8 mouse cellular contexts compared by ENCODE assay signal in genomic region chr11:68947542-68947993, GRCm38 (mm10). TPM values are rescaled to one million over a fixed set of nuclear protein-coding genes. Genes with fewer than 3 reads are reported as not detected.
A peak's percentile ranks its signal among the peaks of the same experiment; 100 is the strongest.
DNase-seq lines count a peak whose midpoint lies in the region; ATAC-seq and TF ChIP-seq lines count a peak whose summit lies in the region.

No protein-coding gene starts in this region.

- 6% methylated on average over 12 of the region's 12 CpGs for WGBS in embryonic facial prominence, embryonic 13.5 days
- WGBS in limb, embryonic 14.5 days: 6% methylated on average over 12 of the region's 12 CpGs
- 6% methylated on average over 12 of the region's 12 CpGs for WGBS in stomach, embryonic 16.5 days
- WGBS in lung, adult 2 months: 47% methylated on average over 12 of the region's 12 CpGs
- WGBS in lung, postnatal 0 days: 27% methylated on average over 12 of the region's 12 CpGs

- TF ChIP-seq EP300 in lung, postnatal 0 days (IDR thresholded peaks at IDR 0.05): no peak

- no peak for ATAC-seq in embryonic facial prominence, embryonic 13.5 days (ENCODE audit: insufficient number of reproducible peaks, insufficient read depth, low FRiP score, low TSS enrichment, low read depth)
- ATAC-seq in limb, embryonic 14.5 days (ENCODE audit: low FRiP score, low read depth): no peak
- ATAC-seq in stomach, embryonic 16.5 days (ENCODE audit: insufficient read depth, low FRiP score): no peak
- no peak for ATAC-seq in lung, postnatal 0 days

- 0 out of 2 replicates have a peak overlapping the region, but pooled peaks have one; percentile 37 for H3K9ac ChIP-seq in embryonic facial prominence, embryonic 13.5 days
- no peak overlapping the region for H3K9ac ChIP-seq in limb, embryonic 14.5 days (ENCODE audit: low read depth, low read length, severe bottlenecking)
- 0 out of 2 replicates have a peak overlapping the region, but pooled peaks have one; percentile 4 for H3K9ac ChIP-seq in stomach, embryonic 16.5 days (ENCODE audit: low read length)
- no peak overlapping the region for H3K9ac ChIP-seq in lung, postnatal 0 days (replicated peaks; ENCODE audit: low read depth)

- peak overlapping the region; percentile 48 for H3K4me3 ChIP-seq in left cerebral cortex, adult 2 months
- no peak overlapping the region; the same call in 1 of the 2 replicates for H3K4me3 ChIP-seq in embryonic facial prominence, embryonic 13.5 days
- no peak overlapping the region; the same call in 1 of the 2 replicates for H3K4me3 ChIP-seq in limb, embryonic 14.5 days (replicated peaks; ENCODE audit: low read length)
- H3K4me3 ChIP-seq in stomach, embryonic 16.5 days (replicated peaks; ENCODE audit: low read length): 0 out of 2 replicates have a peak overlapping the region, but pooled peaks have one; percentile 1
- no peak overlapping the region for H3K4me3 ChIP-seq in lung, adult 2 months (replicated peaks; ENCODE audit: extremely low read depth, low read depth, low read length)
- no peak overlapping the region for H3K4me3 ChIP-seq in lung, postnatal 0 days (ENCODE audit: low read depth, low read length)

- intact Hi-C loops in left cerebral cortex, adult 2 months (cut with DNase I): no loop called here

- DNase-seq in left cerebral cortex, adult 2 months (ENCODE audit: extremely low spot score in 1 of 2, low spot score in 2 of 2): no peak
- DNase-seq in left cerebral cortex, adult 11 months (ENCODE audit: low spot score): no peak
- no peak for DNase-seq in limb, embryonic 14.5 days (ENCODE audit: low spot score)
- DNase-seq in urinary bladder, adult 2 months (ENCODE audit: low spot score): no peak
- DNase-seq in lung, adult 2 months: no peak
- DNase-seq in lung, postnatal 0 days (ENCODE audit: low spot score): no peak

- no peak for TF ChIP-seq POLR2A in limb, embryonic 14.5 days (IDR thresholded peaks at IDR 0.05; ENCODE audit: borderline replicate concordance, extremely low read depth, insufficient read depth, insufficient read length)
- no peak for TF ChIP-seq POLR2A in lung, adult 2 months (IDR thresholded peaks at IDR 0.05; ENCODE audit: borderline replicate concordance, extremely low read depth, low read depth, low read length)

- no peak for TF ChIP-seq CTCF in left cerebral cortex, adult 2 months (IDR thresholded peaks at IDR 0.05)
- TF ChIP-seq CTCF in lung, adult 2 months (IDR thresholded peaks at IDR 0.05; ENCODE audit: insufficient read depth, low read length): no peak
- TF ChIP-seq CTCF in lung, postnatal 0 days (IDR thresholded peaks at IDR 0.05): no peak

- peaks cover 15% of the 10 kb centered on the region for H3K4me1 ChIP-seq in embryonic facial prominence, embryonic 13.5 days
- no peaks in the 10 kb centered on the region for H3K4me1 ChIP-seq in limb, embryonic 14.5 days (ENCODE audit: control insufficient read depth, insufficient read depth, low read length)
- peaks cover 6% of the 10 kb centered on the region for H3K4me1 ChIP-seq in stomach, embryonic 16.5 days (ENCODE audit: control insufficient read depth, insufficient read depth, low read length)
- H3K4me1 ChIP-seq in lung, adult 2 months (ENCODE audit: control insufficient read depth, insufficient read depth, low read length): no peaks in the 10 kb centered on the region; the same call in 1 of the 2 replicates
- H3K4me1 ChIP-seq in lung, postnatal 0 days (ENCODE audit: insufficient read depth, low read depth, low read length): no peaks in the 10 kb centered on the region

- peak overlapping the region; percentile 83 for H3K27ac ChIP-seq in left cerebral cortex, adult 2 months
- H3K27ac ChIP-seq in embryonic facial prominence, embryonic 13.5 days: no peak overlapping the region
- H3K27ac ChIP-seq in limb, embryonic 14.5 days (replicated peaks; ENCODE audit: low read depth, low read length): no peak overlapping the region
- no peak overlapping the region for H3K27ac ChIP-seq in stomach, embryonic 16.5 days (ENCODE audit: low read length)
- no peak overlapping the region for H3K27ac ChIP-seq in lung, postnatal 0 days (ENCODE audit: low read length)

- no peaks in the 10 kb centered on the region for H3K36me3 ChIP-seq in embryonic facial prominence, embryonic 13.5 days
- no peaks in the 10 kb centered on the region for H3K36me3 ChIP-seq in limb, embryonic 14.5 days (ENCODE audit: control insufficient read depth, insufficient read depth, low read length)
- H3K36me3 ChIP-seq in stomach, embryonic 16.5 days (ENCODE audit: control insufficient read depth, insufficient read depth, low read length): no peaks in the 10 kb centered on the region
- no peaks in the 10 kb centered on the region; the same call in 1 of the 2 replicates for H3K36me3 ChIP-seq in lung, postnatal 0 days (ENCODE audit: insufficient read depth, low read length)

- no peaks in the 10 kb centered on the region for H3K9me3 ChIP-seq in embryonic facial prominence, embryonic 13.5 days
- H3K9me3 ChIP-seq in limb, embryonic 14.5 days (ENCODE audit: control insufficient read depth, low read length): no peaks in the 10 kb centered on the region
- no peaks in the 10 kb centered on the region for H3K9me3 ChIP-seq in stomach, embryonic 16.5 days (replicated peaks; ENCODE audit: control insufficient read depth, low read length)
- H3K9me3 ChIP-seq in lung, postnatal 0 days (ENCODE audit: low read length): no peaks in the 10 kb centered on the region

- peaks cover 28% of the 10 kb centered on the region for H3K27me3 ChIP-seq in embryonic facial prominence, embryonic 13.5 days
- no peaks in the 10 kb centered on the region for H3K27me3 ChIP-seq in limb, embryonic 14.5 days (ENCODE audit: control insufficient read depth, insufficient read depth, low read length)
- peaks cover 8% of the 10 kb centered on the region for H3K27me3 ChIP-seq in stomach, embryonic 16.5 days (ENCODE audit: control insufficient read depth, insufficient read depth, low read length)
- no peaks in the 10 kb centered on the region for H3K27me3 ChIP-seq in lung, postnatal 0 days (replicated peaks; ENCODE audit: insufficient read depth, low read length)

- H3K4me2 ChIP-seq in embryonic facial prominence, embryonic 13.5 days: peak overlapping the region; percentile 48
- H3K4me2 ChIP-seq in limb, embryonic 14.5 days (replicated peaks; ENCODE audit: low read depth, low read length, severe bottlenecking): 0 out of 2 replicates have a peak overlapping the region, but pooled peaks have one; percentile 21
- peak overlapping the region; percentile 46; the same call in 1 of the 2 replicates for H3K4me2 ChIP-seq in stomach, embryonic 16.5 days (ENCODE audit: low read depth, low read length)
- H3K4me2 ChIP-seq in lung, postnatal 0 days (replicated peaks; ENCODE audit: low read depth, low read length): no peak overlapping the region

RNA-seq across cellular contexts. Expression of gene Arhgef15, which starts 9.7 kb away (rescaled TPM):
- total RNA-seq in left cerebral cortex, adult 2 months (2021): 10 to 100 TPM; 22.4 to 22.6 TPM
- polyA plus RNA-seq in embryonic facial prominence, embryonic 13.5 days (2015; fragmentation: Nextera tagmentation; extraction: Ambion mirVana): 6.7 and 7.2 TPM in 2 replicates
- polyA plus RNA-seq in limb, embryonic 14.5 days (2012; rRNA removed): 12.3 and 23.7 TPM in 2 replicates
- polyA plus RNA-seq in limb, embryonic 14.5 days (2014; fragmentation: Nextera tagmentation; extraction: Ambion mirVana): 5.3 and 6.6 TPM in 2 replicates
- 9.6 and 10.3 TPM in 2 replicates for polyA plus RNA-seq in stomach, embryonic 16.5 days (2015; fragmentation: Nextera tagmentation; extraction: Ambion mirVana)
- polyA plus RNA-seq in urinary bladder, adult 2 months (2012; rRNA removed): 7.9 and 10.6 TPM in 2 replicates
- 359 and 419 TPM in 2 replicates for polyA plus RNA-seq in lung, adult 2 months (2012; rRNA removed)
- 24.2 and 30.7 TPM in 2 replicates for polyA plus RNA-seq in lung, postnatal 0 days (2015; fragmentation: Nextera tagmentation; extraction: Ambion mirVana)

RNA-seq across cellular contexts. Expression of gene Slc25a35, which starts 20.4 kb away (rescaled TPM):
- 1 to 10 TPM; 5.0 to 5.2 TPM for total RNA-seq in left cerebral cortex, adult 2 months (2021)
- polyA plus RNA-seq in embryonic facial prominence, embryonic 13.5 days (2015; fragmentation: Nextera tagmentation; extraction: Ambion mirVana): 4.7 and 4.9 TPM in 2 replicates
- 4.7 and 6.9 TPM in 2 replicates for polyA plus RNA-seq in limb, embryonic 14.5 days (2012; rRNA removed)
- polyA plus RNA-seq in limb, embryonic 14.5 days (2014; fragmentation: Nextera tagmentation; extraction: Ambion mirVana): 2.8 TPM in 2 replicates
- polyA plus RNA-seq in stomach, embryonic 16.5 days (2015; fragmentation: Nextera tagmentation; extraction: Ambion mirVana): 5.2 and 6.3 TPM in 2 replicates
- polyA plus RNA-seq in urinary bladder, adult 2 months (2012; rRNA removed): 27.3 and 32.4 TPM in 2 replicates
- 34.0 and 40.4 TPM in 2 replicates for polyA plus RNA-seq in lung, adult 2 months (2012; rRNA removed)
- 4.3 and 5.5 TPM in 2 replicates for polyA plus RNA-seq in lung, postnatal 0 days (2015; fragmentation: Nextera tagmentation; extraction: Ambion mirVana)

RNA-seq across cellular contexts. Expression of gene Odf4, which starts 20.7 kb away (rescaled TPM):
- total RNA-seq in left cerebral cortex, adult 2 months (2021): under 1 TPM; 0.44 to 0.95 TPM
- polyA plus RNA-seq in embryonic facial prominence, embryonic 13.5 days (2015; fragmentation: Nextera tagmentation; extraction: Ambion mirVana): not detected in 2 replicates
- polyA plus RNA-seq in limb, embryonic 14.5 days (2012; rRNA removed): 0.09 TPM in 1 of 2 replicates, not detected in the other
- not detected in 2 replicates for polyA plus RNA-seq in limb, embryonic 14.5 days (2014; fragmentation: Nextera tagmentation; extraction: Ambion mirVana)
- 0.30 TPM in 1 of 2 replicates, not detected in the other for polyA plus RNA-seq in stomach, embryonic 16.5 days (2015; fragmentation: Nextera tagmentation; extraction: Ambion mirVana)
- polyA plus RNA-seq in urinary bladder, adult 2 months (2012; rRNA removed): not detected in 2 replicates
- 0.19 and 0.25 TPM in 2 replicates for polyA plus RNA-seq in lung, adult 2 months (2012; rRNA removed)
- polyA plus RNA-seq in lung, postnatal 0 days (2015; fragmentation: Nextera tagmentation; extraction: Ambion mirVana): not detected in 2 replicates

RNA-seq across cellular contexts. Expression of gene Rangrf, which starts 27.4 kb away (rescaled TPM):
- 10 to 100 TPM; 15.7 to 17.0 TPM for total RNA-seq in left cerebral cortex, adult 2 months (2021)
- polyA plus RNA-seq in embryonic facial prominence, embryonic 13.5 days (2015; fragmentation: Nextera tagmentation; extraction: Ambion mirVana): 50.1 and 59.3 TPM in 2 replicates
- polyA plus RNA-seq in limb, embryonic 14.5 days (2012; rRNA removed): 42.8 and 46.7 TPM in 2 replicates
- polyA plus RNA-seq in limb, embryonic 14.5 days (2014; fragmentation: Nextera tagmentation; extraction: Ambion mirVana): 43.4 and 46.3 TPM in 2 replicates
- 46.7 and 57.6 TPM in 2 replicates for polyA plus RNA-seq in stomach, embryonic 16.5 days (2015; fragmentation: Nextera tagmentation; extraction: Ambion mirVana)
- polyA plus RNA-seq in urinary bladder, adult 2 months (2012; rRNA removed): 31.8 and 39.0 TPM in 2 replicates
- 11.6 and 15.4 TPM in 2 replicates for polyA plus RNA-seq in lung, adult 2 months (2012; rRNA removed)
- polyA plus RNA-seq in lung, postnatal 0 days (2015; fragmentation: Nextera tagmentation; extraction: Ambion mirVana): 16.0 and 18.3 TPM in 2 replicates

RNA-seq across cellular contexts. Expression of gene Rpl26, which starts 46.2 kb away (rescaled TPM):
- 100 to 1,000 TPM; 727 to 749 TPM for total RNA-seq in left cerebral cortex, adult 2 months (2021)
- 1,181 and 1,252 TPM in 2 replicates for polyA plus RNA-seq in embryonic facial prominence, embryonic 13.5 days (2015; fragmentation: Nextera tagmentation; extraction: Ambion mirVana)
- polyA plus RNA-seq in limb, embryonic 14.5 days (2012; rRNA removed): 2,303 and 3,506 TPM in 2 replicates
- polyA plus RNA-seq in limb, embryonic 14.5 days (2014; fragmentation: Nextera tagmentation; extraction: Ambion mirVana): 1,158 and 1,230 TPM in 2 replicates
- polyA plus RNA-seq in stomach, embryonic 16.5 days (2015; fragmentation: Nextera tagmentation; extraction: Ambion mirVana): 885 and 932 TPM in 2 replicates
- 3,701 and 3,960 TPM in 2 replicates for polyA plus RNA-seq in urinary bladder, adult 2 months (2012; rRNA removed)
- polyA plus RNA-seq in lung, adult 2 months (2012; rRNA removed): 469 and 674 TPM in 2 replicates
- polyA plus RNA-seq in lung, postnatal 0 days (2015; fragmentation: Nextera tagmentation; extraction: Ambion mirVana): 741 and 807 TPM in 2 replicates

Comparison
In these comparisons a context has a peak if more than half of its experiments do, and no peak if none do; other contexts are left out.
1. RNA of gene Arhgef15, which starts 9.7 kb away (polyA plus RNA-seq): 359 to 419 TPM in lung, adult 2 months; 24.2 to 30.7 TPM in lung, postnatal 0 days, 5.3 to 23.7 TPM in limb, embryonic 14.5 days, 9.6 to 10.3 TPM in stomach, embryonic 16.5 days, 7.9 to 10.6 TPM in urinary bladder, adult 2 months and 6.7 to 7.2 TPM in embryonic facial prominence, embryonic 13.5 days; every median in the first group is over 10 times any median in the second.
2. H3K4me3 ChIP-seq: peak in left cerebral cortex, adult 2 months (single experiment) and stomach, embryonic 16.5 days (single experiment); none in embryonic facial prominence, embryonic 13.5 days (single experiment), limb, embryonic 14.5 days (single experiment), lung, adult 2 months (single experiment) and lung, postnatal 0 days (single experiment).
3. H3K9ac ChIP-seq: peak in embryonic facial prominence, embryonic 13.5 days (single experiment) and stomach, embryonic 16.5 days (single experiment); none in limb, embryonic 14.5 days (single experiment) and lung, postnatal 0 days (single experiment).